Mouse (Mus musculus) cerebellum, postnatal 14 days (tissue): ENCODE data around the gene Bbof1.

Source experiments
- DNase-seq, 2 experiments: peaks; one replicate each; pipeline ENCODE4 v3.0.0; 2021; ENCODE audit warnings: mixed read lengths in 2 of 2

The Bbof1 gene

DNA sequence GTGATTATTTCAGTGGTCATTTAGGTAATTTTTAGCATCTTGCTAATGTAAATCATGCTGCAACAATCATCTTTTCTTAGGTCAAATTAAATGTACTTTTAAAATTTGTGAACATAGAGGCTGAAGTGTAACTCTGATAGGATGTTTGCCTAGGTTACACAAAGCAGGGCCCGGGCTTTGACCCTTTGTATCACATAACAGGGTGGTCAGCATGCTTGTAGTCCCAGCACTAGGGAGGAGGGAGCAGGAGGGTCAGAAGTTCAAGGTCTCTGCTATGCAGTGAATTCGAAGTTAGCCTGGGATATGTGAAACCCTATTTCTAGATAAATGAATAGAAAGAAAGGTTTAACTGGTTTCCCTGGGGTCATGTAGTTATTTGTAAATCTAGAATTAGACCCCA is 72.4 kb downstream of the Bbof1 start:
- DNase-seq, result no peak

DNA sequence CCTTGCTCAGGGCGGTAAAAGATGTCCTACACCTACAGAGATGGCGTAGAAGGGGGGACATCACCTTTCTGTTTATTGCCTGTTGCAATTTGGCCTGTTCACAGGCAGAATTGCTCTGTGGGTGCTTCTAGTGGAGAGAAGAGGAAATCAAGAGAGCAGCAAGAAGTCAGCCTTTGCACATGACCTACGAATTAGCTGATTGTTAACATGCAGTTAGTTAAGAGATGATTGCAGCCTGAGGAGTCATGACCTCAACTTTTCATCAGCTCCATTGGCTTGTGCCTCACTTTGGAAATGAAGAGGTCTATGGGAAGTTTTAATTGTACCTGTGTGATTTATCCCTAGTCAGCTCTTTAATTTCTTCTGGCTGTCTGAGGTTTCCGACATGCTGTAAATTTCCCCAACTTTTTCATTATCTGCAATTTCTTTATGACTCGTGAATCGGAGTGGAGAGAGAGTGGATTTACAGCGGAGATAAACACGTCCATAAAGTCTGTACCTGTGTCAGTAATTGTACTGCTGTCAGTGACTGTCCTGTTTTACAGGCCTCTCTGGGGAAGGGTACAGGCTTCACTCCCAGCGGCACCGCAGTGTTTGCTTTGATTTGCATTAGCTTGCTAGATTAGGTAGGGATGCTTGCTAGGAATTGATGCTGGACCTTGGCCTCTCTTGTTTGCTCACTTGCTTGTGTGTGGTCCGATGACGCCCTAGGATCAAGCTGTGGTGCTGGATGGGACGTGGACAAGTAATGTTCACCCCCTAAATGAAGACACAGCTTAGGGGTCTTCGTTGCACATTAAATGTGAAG is 74.1 kb downstream of the Bbof1 start:
- DNase-seq, result no peak

DNA sequence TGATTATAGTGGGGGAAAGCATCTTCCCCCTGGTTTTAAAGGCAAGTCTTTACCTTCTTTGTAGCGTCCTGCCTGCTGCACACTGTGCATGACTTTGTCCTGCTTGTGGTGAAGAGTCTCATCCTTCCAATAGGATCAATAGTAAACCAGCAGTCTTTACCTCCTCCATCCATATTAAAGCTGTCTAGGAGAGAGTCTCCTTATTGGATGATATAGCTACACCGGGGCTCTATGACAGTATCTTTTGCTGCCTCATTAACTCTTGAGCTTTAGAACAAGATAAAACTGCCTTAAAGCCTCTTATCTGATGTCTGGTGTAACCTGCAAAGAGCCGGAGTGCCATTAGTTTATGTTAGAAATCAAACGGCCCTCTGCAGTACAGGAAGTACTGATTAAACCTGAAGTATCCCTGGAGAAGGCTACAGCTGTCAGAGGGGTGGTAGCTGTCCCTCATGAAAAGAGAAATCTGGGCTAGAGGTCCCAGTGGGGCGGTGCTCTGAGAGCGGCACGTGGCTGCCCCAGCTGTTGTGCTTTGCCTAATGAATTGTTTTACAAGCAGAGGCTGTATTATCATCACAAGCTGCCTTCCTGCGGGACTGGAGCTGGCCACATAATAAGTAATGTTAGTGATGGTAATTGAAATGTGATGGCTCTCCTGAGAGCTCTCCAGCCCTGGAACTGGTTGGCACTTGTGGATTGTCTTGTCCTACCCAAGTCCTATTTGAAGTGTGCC is 78.6 kb downstream of the Bbof1 start:
- no peak for DNase-seq
